Mouse (Mus musculus): ENCODE data around the gene Ctps. TPM values are rescaled to one million over a fixed set of nuclear protein-coding genes. Genes with fewer than 3 reads are reported as not detected.

Gene Ctps
- total RNA-seq, 2 experiments from 2014 or later, result 40.0 to 42.4 TPM

DNA sequence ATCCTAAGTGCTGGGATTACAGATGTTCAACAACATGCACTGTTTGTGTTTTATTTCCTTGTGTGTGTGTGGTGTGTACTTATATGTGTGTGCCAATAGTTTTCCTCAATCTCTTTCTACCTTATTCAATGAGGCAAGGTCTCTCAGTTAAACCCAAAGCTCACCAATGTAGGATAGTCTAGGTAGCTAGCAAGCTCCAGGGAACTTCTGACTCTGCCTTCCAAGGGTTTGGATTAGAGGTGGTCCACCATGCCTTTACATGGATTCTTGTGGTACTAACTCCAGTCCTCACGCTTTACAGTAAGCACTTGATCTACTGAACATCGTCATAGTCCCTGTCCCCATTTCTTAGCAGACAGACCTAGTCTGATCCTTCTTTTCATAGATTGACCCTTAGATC lies 55.7 kb downstream of the Ctps start:
- intact Hi-C loops (cut with DNase I), result loop anchor here (5.0 kb wide), 1 partner anchor 127 kb away; no protein-coding TSS in a partner anchor
- TF ChIP-seq CTCF (IDR thresholded peaks at IDR 0.05), result no peak
- H3K4me3 ChIP-seq, result no peak overlapping the region
- DNase-seq (ENCODE audit: extremely low spot score in 1 of 2, low spot score in 2 of 2), result no peak
- no peak overlapping the region for H3K27ac ChIP-seq

DNA sequence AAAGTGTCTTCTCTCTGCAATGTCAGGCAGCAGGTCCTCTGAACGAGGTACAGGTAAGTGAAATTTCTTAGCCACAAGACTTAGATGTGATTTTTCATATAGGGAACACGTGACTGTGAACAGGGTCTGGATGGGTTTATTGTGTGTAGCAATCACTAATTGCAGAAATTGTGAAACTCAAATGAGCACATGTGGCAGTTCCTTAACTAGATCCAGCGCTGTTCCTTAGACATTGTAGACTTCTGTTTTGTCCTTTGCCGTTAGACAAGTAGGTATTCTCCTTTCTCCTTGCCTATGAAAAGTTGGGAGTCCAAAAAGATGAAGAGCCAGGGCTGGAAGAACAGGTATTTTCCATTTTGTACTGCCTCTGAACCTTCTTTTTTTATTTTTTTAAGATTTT lies 58.9 kb downstream of the Ctps start:
- TF ChIP-seq CTCF (IDR thresholded peaks at IDR 0.05), result no peak
- intact Hi-C loops (cut with DNase I), result loop anchor here (5.0 kb wide), 1 partner anchor 124 kb away; no protein-coding TSS in a partner anchor
- DNase-seq (ENCODE audit: extremely low spot score in 1 of 2, low spot score in 2 of 2), result no peak
- no peak overlapping the region for H3K4me3 ChIP-seq
- H3K27ac ChIP-seq, result no peak overlapping the region

DNA sequence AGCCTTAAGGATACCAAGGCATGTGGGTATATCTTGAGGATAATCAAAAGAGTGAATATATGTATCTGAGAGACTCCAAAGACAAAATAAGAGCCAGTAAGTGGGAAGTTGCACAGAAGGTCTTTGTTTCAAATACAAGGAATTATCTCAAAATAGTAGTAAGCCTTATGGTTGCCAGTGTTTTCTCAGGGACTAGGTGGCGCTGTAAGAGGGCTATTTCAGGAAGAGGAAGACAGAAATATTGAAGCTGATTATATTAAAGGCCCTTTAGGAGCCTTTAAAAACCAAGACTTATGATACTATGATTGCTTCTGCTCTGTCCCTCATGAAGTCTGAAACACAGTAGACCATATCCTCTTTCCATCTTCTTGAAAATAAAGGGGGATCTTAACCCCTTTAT lies 63.1 kb downstream of the Ctps start:
- peak; percentile 28 for TF ChIP-seq CTCF (IDR thresholded peaks at IDR 0.05)
- Histone ChIP-seq H3K4me3 (no peak overlapping the region), H3K27ac (no peak overlapping the region)
- intact Hi-C loops (cut with DNase I), result no loop called here
- no peak for DNase-seq (ENCODE audit: extremely low spot score in 1 of 2, low spot score in 2 of 2)

Other genes with a start within 250 kb of the Ctps start
- gene Scmh1, start 165.0 kb downstream of the Ctps start, total RNA-seq (2021), result 10 to 100 TPM; 82.9 to 91.5 TPM
- under 1 TPM; 0.32 to 0.63 TPM for gene Slfnl1, start 38.0 kb downstream of the Ctps start, total RNA-seq (2021)
- not detected for gene Gm8439, start 18.5 kb upstream of the Ctps start, total RNA-seq (2021)
- 10 to 100 TPM; 17.9 to 20.2 TPM for gene Cited4, start 96.3 kb upstream of the Ctps start, total RNA-seq (2021)
- gene Kcnq4, start 178.3 kb upstream of the Ctps start, total RNA-seq (2021), result 1 to 10 TPM; 6.9 to 7.5 TPM